Mouse (Mus musculus): Measurements from ENCODE around the gene Foxo6.

Foxo6 gene

GRCm38 (mm10) chr4:120287290-120288111 lies at the start of gene Foxo6:
TSS of gene Foxo6 (minus strand) at chr4:120287349.
- DNase-seq (ENCODE audit: low read depth, low spot score) = peak; percentile 98

GRCm38 (mm10) chr4:120334316-120334715 lies 47.2 kb upstream of the Foxo6 start:
- DNase-seq (ENCODE audit: low read depth, low spot score) = no peak

GRCm38 (mm10) chr4:120332934-120333421 lies 45.8 kb upstream of the Foxo6 start:
- DNase-seq (ENCODE audit: low read depth, low spot score) = no peak

- DNase-seq (ENCODE audit: low read depth, low spot score) = no peak
These were observed 45.3 kb upstream of the Foxo6 start for GRCm38 (mm10) chr4:120332405-120332933.

GRCm38 (mm10) chr4:120331992-120332391 lies 44.8 kb upstream of the Foxo6 start:
- DNase-seq (ENCODE audit: low read depth, low spot score) = no peak

- DNase-seq (ENCODE audit: low read depth, low spot score) = no peak
These were observed 44.4 kb upstream of the Foxo6 start for GRCm38 (mm10) chr4:120331541-120331940.

- DNase-seq (ENCODE audit: low read depth, low spot score) = no peak
These were observed 38.6 kb upstream of the Foxo6 start for GRCm38 (mm10) chr4:120325748-120326147.

GRCm38 (mm10) chr4:120325051-120325450 lies 37.9 kb upstream of the Foxo6 start:
- no peak for DNase-seq (ENCODE audit: low read depth, low spot score)

- no peak for DNase-seq (ENCODE audit: low read depth, low spot score)
These were observed 36.7 kb upstream of the Foxo6 start for GRCm38 (mm10) chr4:120323858-120324257.

GRCm38 (mm10) chr4:120323198-120323597 lies 36.0 kb upstream of the Foxo6 start:
- peak; percentile 54 for DNase-seq (ENCODE audit: low read depth, low spot score)

GRCm38 (mm10) chr4:120317541-120317940 lies 30.4 kb upstream of the Foxo6 start:
- DNase-seq (ENCODE audit: low read depth, low spot score) = peak; percentile 30

GRCm38 (mm10) chr4:120316716-120317115 lies 29.6 kb upstream of the Foxo6 start:
- no peak for DNase-seq (ENCODE audit: low read depth, low spot score)

GRCm38 (mm10) chr4:120314571-120314970 lies 27.4 kb upstream of the Foxo6 start:
- no peak for DNase-seq (ENCODE audit: low read depth, low spot score)

GRCm38 (mm10) chr4:120313309-120313708 lies 26.2 kb upstream of the Foxo6 start:
- DNase-seq (ENCODE audit: low read depth, low spot score) = no peak

GRCm38 (mm10) chr4:120304580-120304979 lies 17.4 kb upstream of the Foxo6 start:
- no peak for DNase-seq (ENCODE audit: low read depth, low spot score)

GRCm38 (mm10) chr4:120299287-120299686 lies 12.1 kb upstream of the Foxo6 start:
- DNase-seq (ENCODE audit: low read depth, low spot score) = no peak

GRCm38 (mm10) chr4:120291106-120291822 lies 4.1 kb upstream of the Foxo6 start:
- DNase-seq (ENCODE audit: low read depth, low spot score) = no peak

GRCm38 (mm10) chr4:120290486-120290885 lies 3.3 kb upstream of the Foxo6 start:
- no peak for DNase-seq (ENCODE audit: low read depth, low spot score)

GRCm38 (mm10) chr4:120289181-120289965 lies 2.2 kb upstream of the Foxo6 start:
- no peak for DNase-seq (ENCODE audit: low read depth, low spot score)

- DNase-seq (ENCODE audit: low read depth, low spot score) = peak; percentile 38
These were observed 348 bp downstream of the Foxo6 start for GRCm38 (mm10) chr4:120286761-120287241.

- no peak for DNase-seq (ENCODE audit: low read depth, low spot score)
These were observed 1.4 kb downstream of the Foxo6 start for GRCm38 (mm10) chr4:120285730-120286129.
